Mouse (Mus musculus) embryonic facial prominence, embryonic 11.5 days (tissue): ENCODE results near the gene Alk. TPM values are rescaled to one million over a fixed set of nuclear protein-coding genes. Genes with fewer than 3 reads are reported as not detected.

Experiments
- ATAC-seq: fragments of 200-750 bp; cut with Nextera tagmentation; replicated peaks from 2 replicates; pipeline ENCODE4 v1.8.0; 2017; ENCODE audit warnings: low read depth; ENCODE audit not compliant: insufficient number of reproducible peaks, low FRiP score, low TSS enrichment
- DNase-seq: peaks from one replicate; pipeline ENCODE4 v3.0.0-alpha.2; 2015; ENCODE audit warnings: low spot score
- H3K27ac ChIP-seq: fragments of 300-500 bp; sonication (generic); replicated peaks from 2 replicates; pipeline ENCODE4 v1.5.1; 2014; ENCODE audit warnings: mild to moderate bottlenecking, low read depth, low read length, control low read depth
- H3K27me3 ChIP-seq: fragments of 300-500 bp; sonication (generic); 2 replicates; pipeline ENCODE4 v1.6.1; 2014; ENCODE audit warnings: mild to moderate bottlenecking, low read length, moderate library complexity, mixed read lengths; ENCODE audit not compliant: control insufficient read depth, insufficient read depth
- H3K36me3 ChIP-seq: fragments of 300-500 bp; sonication (generic); replicated peaks from 2 replicates; pipeline ENCODE4 v1.6.1; 2014; ENCODE audit warnings: low read depth, mild to moderate bottlenecking, low read length, moderate library complexity, mixed read lengths; ENCODE audit not compliant: control insufficient read depth, insufficient read depth
- H3K4me1 ChIP-seq: fragments of 300-500 bp; sonication (generic); 2 replicates; pipeline ENCODE4 v1.6.1; 2014; ENCODE audit warnings: low read length, mixed read lengths; ENCODE audit not compliant: control insufficient read depth, insufficient read depth
- H3K4me2 ChIP-seq: fragments of 300-500 bp; sonication (generic); 2 replicates; pipeline ENCODE4 v1.6.1; 2014; ENCODE audit warnings: low read depth, mild to moderate bottlenecking, control low read depth, low read length, moderate library complexity
- H3K4me3 ChIP-seq: fragments of 300-500 bp; sonication (generic); 2 replicates; pipeline ENCODE4 v1.5.1; 2014; ENCODE audit warnings: low read depth, low read length, control low read depth
- H3K9ac ChIP-seq: fragments of 300-500 bp; sonication (generic); replicated peaks from 2 replicates; pipeline ENCODE4 v1.6.1; 2014; ENCODE audit warnings: mild to moderate bottlenecking, control low read depth, low read length
- H3K9me3 ChIP-seq: fragments of 300-500 bp; sonication (generic); replicated peaks from 2 replicates; pipeline ENCODE4 v1.6.1; 2016; ENCODE audit warnings: mild to moderate bottlenecking, low read length, inconsistent platforms, mixed read lengths; ENCODE audit not compliant: control insufficient read depth
- WGBS: fragments of 180-500 bp; shearing (Covaris S2); extraction: QIAGEN DNeasy Blood & Tissue Kit; methylation state at CpG from one replicate; pipeline ENCODE4 v1.1.7; 2014; 5-methylcytosine and 5-hydroxymethylcytosine counted together
- polyA plus RNA-seq: library from polyadenylated mRNA; unstranded; fragments of >200 nt; fragmentation: Nextera tagmentation; extraction: Ambion mirVana; gene quantifications from 2 replicates; pipeline ENCODE4 v1.2.1, GENCODE M21; 2014

Alk gene
- polyA plus RNA-seq, 1 experiment from 2014 or later = 0.38 TPM

DNA sequence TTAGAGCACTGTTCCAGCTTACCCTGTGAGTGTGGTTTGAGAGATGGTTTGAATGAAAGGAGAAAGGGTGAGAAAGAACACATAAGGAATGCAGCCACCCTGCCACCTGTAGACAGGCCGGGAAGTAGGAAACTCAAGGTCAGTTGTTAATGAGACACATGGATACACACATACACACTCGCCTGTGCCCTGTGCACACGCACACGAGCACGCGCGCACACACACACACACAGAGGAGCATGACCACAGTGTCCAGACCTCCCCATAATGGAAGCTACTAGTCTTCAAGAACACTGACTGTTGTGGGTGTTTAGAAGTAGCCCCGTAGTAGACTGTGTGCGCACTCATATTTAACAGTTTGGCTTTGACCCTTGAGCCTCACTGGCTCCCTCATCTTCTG is 424.2 kb downstream of the Alk start:
- H3K36me3 ChIP-seq = no peaks in the 10 kb centered on the region
- no peak overlapping the region for H3K4me2 ChIP-seq
- H3K4me1 ChIP-seq = no peaks in the 10 kb centered on the region
- H3K4me3 ChIP-seq = no peak overlapping the region
- no peak overlapping the region for H3K9ac ChIP-seq
- 96% methylated on average over 9 of the region's 9 CpGs for WGBS
- no peaks in the 10 kb centered on the region for H3K9me3 ChIP-seq
- DNase-seq = no peak
- H3K27me3 ChIP-seq = no peaks in the 10 kb centered on the region
- no peak for ATAC-seq
- no peak overlapping the region for H3K27ac ChIP-seq

- 91% methylated on average over 14 of the region's 14 CpGs for WGBS
- no peak for DNase-seq
- no peak for ATAC-seq
Measured at GRCm38 (mm10) chr17:72179722-72180140, 424.7 kb downstream of the Alk start.

GRCm38 (mm10) chr17:72173778-72174177 is 430.6 kb downstream of the Alk start:
- Histone ChIP-seq H3K4me2 (no peak overlapping the region), H3K9ac (no peak overlapping the region), H3K4me1 (no peaks in the 10 kb centered on the region), H3K27ac (no peak overlapping the region), H3K9me3 (no peaks in the 10 kb centered on the region), H3K4me3 (no peak overlapping the region), H3K36me3 (no peaks in the 10 kb centered on the region), H3K27me3 (no peaks in the 10 kb centered on the region)
- WGBS = 89% methylated on average over 3 of the region's 3 CpGs
- DNase-seq (no peak), ATAC-seq (no peak)

More at GRCm38 (mm10) chr17:72179722-72180140, 424.7 kb downstream of the Alk start:
- Histone ChIP-seq H3K27ac (no peak overlapping the region), H3K36me3 (no peaks in the 10 kb centered on the region), H3K27me3 (no peaks in the 10 kb centered on the region), H3K4me1 (no peaks in the 10 kb centered on the region), H3K4me2 (no peak overlapping the region), H3K9ac (no peak overlapping the region), H3K4me3 (no peak overlapping the region), H3K9me3 (no peaks in the 10 kb centered on the region)

GRCm38 (mm10) chr17:72168152-72168551 is 436.3 kb downstream of the Alk start:
- Histone ChIP-seq H3K4me2 (no peak overlapping the region), H3K9ac (no peak overlapping the region), H3K4me3 (no peak overlapping the region), H3K27ac (no peak overlapping the region), H3K4me1 (no peaks in the 10 kb centered on the region), H3K27me3 (no peaks in the 10 kb centered on the region), H3K36me3 (no peaks in the 10 kb centered on the region), H3K9me3 (no peaks in the 10 kb centered on the region)
- no peak for ATAC-seq
- DNase-seq = no peak
- WGBS = 88% methylated on average over 5 of the region's 5 CpGs

DNA sequence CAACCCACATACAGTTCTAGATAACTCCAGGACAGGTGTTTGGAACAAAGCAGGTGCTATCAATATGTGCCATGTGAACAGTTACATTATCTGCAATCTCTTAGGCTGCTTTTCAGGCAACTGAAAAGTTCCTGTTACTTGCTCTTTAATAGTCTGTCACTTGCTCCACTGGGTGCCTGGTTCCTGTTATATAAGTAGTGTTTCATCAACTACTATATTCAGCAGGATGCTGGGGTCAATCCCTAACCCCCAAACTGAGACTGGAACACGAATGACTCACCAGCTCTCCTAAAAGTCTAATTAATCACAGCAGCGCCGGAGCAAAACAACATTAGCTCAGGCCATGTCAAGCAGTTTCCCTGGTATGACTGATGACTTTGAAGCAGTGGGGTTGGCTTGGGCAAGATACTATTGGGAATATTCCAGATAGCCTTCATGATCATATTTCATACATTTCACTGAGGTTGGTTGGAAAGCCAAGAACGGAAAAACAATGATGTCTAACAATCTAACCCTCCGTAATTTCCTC is 445.5 kb downstream of the Alk start:
- Histone ChIP-seq H3K27me3 (no peaks in the 10 kb centered on the region), H3K27ac (no peak overlapping the region), H3K36me3 (no peaks in the 10 kb centered on the region), H3K4me1 (no peaks in the 10 kb centered on the region), H3K9me3 (no peaks in the 10 kb centered on the region), H3K4me2 (no peak overlapping the region), H3K9ac (no peak overlapping the region), H3K4me3 (no peak overlapping the region)
- ATAC-seq (no peak), DNase-seq (no peak)
- 59% methylated on average over 5 of the region's 5 CpGs for WGBS

DNA sequence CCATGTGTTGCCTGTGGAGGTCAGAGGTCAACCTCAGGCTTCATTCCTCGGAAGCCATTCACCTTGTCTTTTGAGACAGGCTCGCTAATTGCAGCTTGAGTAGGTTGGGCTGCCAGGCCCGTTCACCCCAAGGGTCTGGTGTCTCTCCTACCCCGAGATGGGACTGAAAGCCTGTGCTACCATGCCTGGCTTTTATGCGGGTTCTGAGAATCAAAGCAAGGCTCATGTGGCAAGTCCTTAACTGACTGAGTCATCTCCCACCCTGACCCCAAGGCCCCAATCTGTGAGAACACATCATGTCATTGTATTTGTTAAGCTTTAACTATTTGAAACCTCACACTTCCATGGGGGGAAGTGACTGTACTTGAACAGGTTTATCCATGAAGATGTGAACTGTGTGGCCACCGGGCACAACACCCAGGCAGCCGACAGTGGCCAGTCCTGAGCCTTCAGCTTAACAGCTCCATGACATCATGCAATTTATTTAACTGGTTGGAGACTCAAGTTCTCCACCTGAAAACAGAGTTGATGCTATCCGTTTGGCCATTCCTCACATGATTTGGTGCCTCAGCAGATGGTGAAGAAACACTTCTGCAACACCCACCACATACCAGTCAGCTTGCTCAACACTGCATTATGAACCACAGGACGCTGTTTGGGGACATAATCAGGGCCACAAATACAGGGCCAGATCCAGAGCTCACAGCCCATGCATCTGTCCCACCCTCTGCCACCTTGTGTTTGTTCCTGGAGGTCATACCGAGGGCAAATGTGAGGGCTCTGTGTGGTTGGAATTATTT is 446.4 kb downstream of the Alk start:
- ATAC-seq (no peak), DNase-seq (no peak)
- no peaks in the 10 kb centered on the region for H3K27me3 ChIP-seq
- no peaks in the 10 kb centered on the region for H3K36me3 ChIP-seq
- H3K9ac ChIP-seq = no peak overlapping the region
- H3K9me3 ChIP-seq = no peaks in the 10 kb centered on the region
- 66% methylated on average over 10 of the region's 10 CpGs for WGBS
- H3K27ac ChIP-seq = no peak overlapping the region
- H3K4me1 ChIP-seq = no peaks in the 10 kb centered on the region
- H3K4me2 ChIP-seq = no peak overlapping the region
- H3K4me3 ChIP-seq = no peak overlapping the region

DNA sequence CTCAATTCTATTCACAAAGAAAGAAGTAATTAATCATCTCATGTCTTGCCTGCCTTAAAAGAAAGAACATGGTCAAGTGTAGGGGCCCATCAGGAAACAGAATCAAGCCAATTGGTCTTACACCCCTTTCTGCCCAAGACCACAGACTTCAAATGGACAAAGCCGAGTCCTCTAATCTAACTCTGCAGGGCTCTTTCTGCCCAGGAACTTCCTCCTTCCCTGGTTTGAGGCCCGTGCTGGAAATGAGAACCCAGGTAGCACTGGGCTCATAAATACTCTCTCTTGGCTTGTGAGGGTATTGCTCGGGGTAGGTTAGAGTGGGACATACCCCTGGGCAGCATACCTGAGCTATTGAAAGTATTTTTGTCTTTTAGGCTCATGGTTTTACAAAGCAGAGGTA is 451.4 kb downstream of the Alk start:
- Histone ChIP-seq H3K27ac (no peak overlapping the region), H3K4me1 (no peaks in the 10 kb centered on the region), H3K9me3 (no peaks in the 10 kb centered on the region), H3K4me2 (no peak overlapping the region), H3K4me3 (no peak overlapping the region), H3K36me3 (no peaks in the 10 kb centered on the region), H3K27me3 (no peaks in the 10 kb centered on the region), H3K9ac (no peak overlapping the region)
- WGBS = 83% methylated on average over 3 of the region's 3 CpGs
- no peak for ATAC-seq
- no peak for DNase-seq

DNA sequence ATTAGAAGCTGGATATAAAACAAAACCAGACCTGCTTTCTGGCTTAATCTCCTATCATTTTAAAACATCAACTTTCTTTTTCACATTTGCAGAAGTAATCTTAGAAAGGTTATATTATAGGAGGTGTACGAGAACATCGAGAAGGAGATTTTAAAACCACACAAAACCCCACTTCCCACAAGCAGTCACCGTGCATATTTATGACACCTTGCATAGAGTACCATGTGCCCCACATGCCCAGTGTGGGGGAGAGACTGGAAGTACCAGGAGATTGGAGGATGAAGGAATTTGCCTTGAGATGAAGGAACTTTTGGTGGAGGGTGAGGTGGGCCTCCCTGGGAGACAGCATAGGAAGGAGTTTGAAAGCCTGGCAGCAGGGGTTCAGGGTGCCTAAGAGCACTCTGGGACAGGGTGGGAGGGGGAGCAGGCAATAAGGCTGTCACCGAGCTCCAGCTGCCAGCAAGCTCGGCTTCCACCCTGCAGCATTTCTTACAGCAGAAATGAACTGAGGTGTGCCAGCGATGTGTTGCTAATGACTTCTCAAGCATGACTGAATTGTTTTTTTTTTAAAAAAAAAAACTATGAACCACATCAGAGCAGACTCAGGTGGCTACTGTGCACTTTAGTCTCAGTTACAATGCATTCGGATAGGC is 459.4 kb downstream of the Alk start:
- no peak for ATAC-seq
- no peak overlapping the region for H3K9ac ChIP-seq

More for the DNA sequence above, 459.4 kb downstream of the Alk start:
- no peak overlapping the region for H3K4me3 ChIP-seq
- H3K27me3 ChIP-seq = no peaks in the 10 kb centered on the region
- H3K4me2 ChIP-seq = no peak overlapping the region
- no peak overlapping the region for H3K27ac ChIP-seq
- no peak for DNase-seq
- 82% methylated on average over 7 of the region's 7 CpGs for WGBS
- no peaks in the 10 kb centered on the region for H3K9me3 ChIP-seq
- no peaks in the 10 kb centered on the region for H3K36me3 ChIP-seq
- no peaks in the 10 kb centered on the region for H3K4me1 ChIP-seq
